Mouse (Mus musculus) erythroblast, embryonic 14.5 days (primary cell): ENCODE data around the gene Tead1.

Source experiments
- GATA1 ChIP-seq: IDR thresholded peaks from 2 replicates; pipeline ENCODE4 v1.6.1; 2012; ENCODE audit warnings: low read length, inconsistent platforms, mixed read lengths
- TAL1 ChIP-seq: IDR thresholded peaks from 3 replicates; pipeline ENCODE4 v1.6.1; 2012; ENCODE audit warnings: low read length, inconsistent platforms, mixed read lengths

DNA sequence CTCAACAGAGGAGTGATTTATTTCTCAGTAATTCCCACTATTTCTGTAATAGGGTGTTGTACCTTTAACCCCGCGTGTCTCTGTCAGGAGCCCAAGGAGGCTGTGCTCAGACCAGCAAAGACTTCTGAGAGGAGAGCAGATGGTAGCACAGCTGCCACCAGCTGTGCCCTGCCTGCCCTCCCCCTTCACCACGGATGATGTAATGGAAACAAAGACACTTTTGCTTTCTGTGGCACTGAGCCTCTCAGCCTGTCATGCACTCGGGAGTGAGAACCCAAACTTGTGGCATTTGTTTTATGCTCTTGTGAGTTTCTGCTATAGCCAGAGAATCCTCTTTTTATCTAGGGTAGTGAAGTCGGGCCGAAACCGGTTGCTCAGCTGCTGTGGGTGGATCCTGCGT lies 81.7 kb downstream of the Tead1 start:
- TF ChIP-seq TAL1 (no peak), GATA1 (no peak)
